Mouse (Mus musculus) liver, embryonic 16.5 days (tissue): Measurements from ENCODE around the gene Tars2. TPM values are rescaled to one million over a fixed set of nuclear protein-coding genes. Genes with fewer than 3 reads are reported as not detected.

Source experiments
- ATAC-seq: fragments of 200-750 bp; cut with Nextera tagmentation; 2 replicates; pipeline ENCODE4 v1.8.0; 2017; ENCODE audit warnings: low read depth, mild to moderate bottlenecking, moderate number of reproducible peaks, moderate library complexity
- H3K27ac ChIP-seq: fragments of 300-500 bp; sonication (generic); 2 replicates; pipeline ENCODE4 v1.5.1; 2014; ENCODE audit warnings: mild to moderate bottlenecking, low read length
- H3K27me3 ChIP-seq: fragments of 300-500 bp; sonication (generic); 2 replicates; pipeline ENCODE4 v1.6.1; 2014; ENCODE audit warnings: low read depth, low read length, mixed read lengths; ENCODE audit not compliant: control insufficient read depth, insufficient read depth
- H3K36me3 ChIP-seq: fragments of 300-500 bp; sonication (generic); 2 replicates; pipeline ENCODE4 v1.6.1; 2014; ENCODE audit warnings: mild to moderate bottlenecking; ENCODE audit not compliant: control insufficient read depth, insufficient read depth
- H3K4me1 ChIP-seq: fragments of 300-500 bp; sonication (generic); 2 replicates; pipeline ENCODE4 v1.6.1; 2014; ENCODE audit warnings: low read depth, low read length, mixed read lengths; ENCODE audit not compliant: control insufficient read depth
- H3K4me2 ChIP-seq: fragments of 300-500 bp; sonication (generic); 2 replicates; pipeline ENCODE4 v1.6.1; 2014; ENCODE audit warnings: low read depth, low read length, mixed read lengths
- H3K4me3 ChIP-seq: fragments of 300-500 bp; sonication (generic); 2 replicates; pipeline ENCODE4 v1.5.1; 2014; ENCODE audit warnings: low read depth, mild to moderate bottlenecking, low read length
- H3K9ac ChIP-seq: fragments of 300-500 bp; sonication (generic); 2 replicates; pipeline ENCODE4 v1.6.1; 2014; ENCODE audit warnings: low read depth, low read length
- H3K9me3 ChIP-seq: fragments of 300-500 bp; sonication (generic); replicated peaks from 2 replicates; pipeline ENCODE4 v1.6.1; 2016; ENCODE audit warnings: low read length; ENCODE audit not compliant: control insufficient read depth
- WGBS: fragments of 180-500 bp; shearing (Covaris S2); extraction: QIAGEN DNeasy Blood & Tissue Kit; methylation state at CpG from one replicate; pipeline ENCODE4 v1.1.7; 2014; ENCODE audit not compliant: insufficient replicate concordance; 5-methylcytosine and 5-hydroxymethylcytosine counted together
- polyA plus RNA-seq: library from polyadenylated mRNA; unstranded; fragments of >200 nt; fragmentation: Nextera tagmentation; extraction: Ambion mirVana; gene quantifications from 2 replicates; pipeline ENCODE4 v1.2.1, GENCODE M21; 2015

Gene Tars2
- polyA plus RNA-seq, 1 experiment from 2014 or later: 33.9 TPM

DNA sequence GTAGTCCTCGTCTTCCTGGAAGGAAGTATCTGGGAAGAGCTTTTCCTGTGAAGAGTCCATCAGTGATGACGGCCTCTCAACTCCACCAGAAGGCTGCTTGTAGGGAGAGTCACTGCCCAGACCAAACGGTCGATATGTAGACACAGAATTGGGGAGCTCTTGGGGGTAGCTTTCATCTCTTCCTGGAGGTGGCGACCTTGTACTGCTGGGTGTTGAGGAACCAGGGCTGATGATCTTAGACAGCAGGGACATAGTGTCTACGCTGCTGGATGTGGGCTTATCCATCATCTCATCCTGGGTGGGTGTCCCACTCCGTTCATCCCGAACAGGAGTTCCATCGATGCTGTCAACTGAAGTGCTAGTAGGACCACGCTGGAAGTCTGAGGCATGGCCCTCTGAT lies 5.5 kb upstream of the Tars2 start:
- H3K9ac ChIP-seq: no peak overlapping the region
- H3K27ac ChIP-seq: no peak overlapping the region
- no peaks in the 10 kb centered on the region for H3K9me3 ChIP-seq
- H3K36me3 ChIP-seq: peaks cover 19% of the 10 kb centered on the region
- no peak overlapping the region for H3K4me2 ChIP-seq
- no peak overlapping the region for H3K4me3 ChIP-seq
- no peak for ATAC-seq
- H3K4me1 ChIP-seq: no peaks in the 10 kb centered on the region
- WGBS: 80% methylated on average over 10 of the region's 10 CpGs
- H3K27me3 ChIP-seq: no peaks in the 10 kb centered on the region

DNA sequence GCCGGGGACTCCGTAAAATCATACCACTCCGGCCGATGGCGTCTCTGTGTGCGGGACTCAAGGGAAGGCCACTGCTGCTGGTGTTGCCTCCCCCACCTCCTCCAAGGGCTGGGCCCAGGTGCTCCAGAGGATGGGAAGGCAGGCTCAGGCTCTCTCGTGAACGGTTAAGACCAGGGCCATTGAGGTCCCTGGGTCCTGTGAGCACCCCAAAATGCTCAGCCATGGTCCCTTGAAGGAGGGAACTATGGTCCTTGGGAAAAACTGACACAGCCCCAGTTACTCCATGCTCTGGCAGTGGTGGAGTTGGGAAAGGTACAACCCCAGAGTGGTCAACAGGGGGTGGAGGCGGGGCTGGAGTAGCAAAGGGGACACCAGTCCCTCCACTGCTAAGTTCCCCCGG lies 3.8 kb upstream of the Tars2 start:
- Histone ChIP-seq H3K4me3 (no peak overlapping the region), H3K36me3 (peaks cover 19% of the 10 kb centered on the region)

DNA sequence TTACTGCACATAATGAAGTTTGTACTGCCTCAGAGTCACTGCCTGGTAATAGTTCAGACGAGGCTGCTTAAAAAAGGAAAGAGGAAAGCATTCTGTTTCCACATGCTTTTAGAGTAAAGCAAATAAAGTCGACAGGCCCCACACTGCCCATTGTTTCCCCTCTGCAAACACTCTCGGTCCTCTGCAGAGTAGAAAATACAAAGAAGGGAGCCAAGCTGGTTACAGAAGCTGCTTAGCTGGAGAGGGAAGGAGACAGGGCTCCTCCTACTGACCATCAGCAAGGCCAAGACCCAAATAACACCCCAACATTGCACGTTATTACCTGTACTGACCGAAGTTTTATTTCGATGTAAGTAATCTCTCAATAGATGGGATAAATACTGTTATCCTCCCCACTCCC lies 3.0 kb upstream of the Tars2 start:
- Histone ChIP-seq H3K9ac (no peak overlapping the region), H3K4me1 (no peaks in the 10 kb centered on the region), H3K4me3 (no peak overlapping the region), H3K27ac (no peak overlapping the region), H3K36me3 (peaks cover 16% of the 10 kb centered on the region), H3K9me3 (no peaks in the 10 kb centered on the region), H3K4me2 (no peak overlapping the region), H3K27me3 (no peaks in the 10 kb centered on the region)
- no peak for ATAC-seq
- WGBS: 60% methylated on average over 6 of the region's 6 CpGs

More for the DNA sequence above, 3.8 kb upstream of the Tars2 start:
- H3K4me1 ChIP-seq: no peaks in the 10 kb centered on the region
- no peak overlapping the region for H3K9ac ChIP-seq
- no peaks in the 10 kb centered on the region for H3K27me3 ChIP-seq
- H3K4me2 ChIP-seq: no peak overlapping the region
- no peak for ATAC-seq
- H3K27ac ChIP-seq: no peak overlapping the region
- WGBS: 80% methylated on average over 9 of the region's 10 CpGs
- no peaks in the 10 kb centered on the region for H3K9me3 ChIP-seq

DNA sequence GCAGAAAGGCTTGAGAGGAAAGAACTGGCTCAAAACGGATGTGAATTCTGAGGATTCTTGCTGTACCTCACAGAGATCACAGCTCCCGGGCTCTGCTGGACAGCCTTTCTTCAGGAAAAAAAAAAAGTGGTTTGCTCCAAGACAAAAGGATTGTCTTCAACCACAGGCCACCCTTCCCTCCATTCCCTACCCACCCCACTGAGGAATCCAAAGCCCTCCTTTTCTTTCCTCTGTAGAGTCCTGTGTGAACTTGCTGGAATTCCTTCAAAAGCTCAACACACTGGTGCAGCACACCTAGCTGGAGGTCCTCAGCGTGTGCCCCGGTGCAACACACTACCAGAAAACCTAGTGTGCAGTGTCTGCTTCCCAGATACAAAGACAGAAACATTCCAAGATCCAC lies 1.8 kb upstream of the Tars2 start:
- WGBS: 73% methylated on average over 4 of the region's 4 CpGs
- no peak overlapping the region for H3K9ac ChIP-seq
- H3K36me3 ChIP-seq: peaks cover 16% of the 10 kb centered on the region
- ATAC-seq: no peak
- H3K4me2 ChIP-seq: no peak overlapping the region
- H3K4me1 ChIP-seq: no peaks in the 10 kb centered on the region
- H3K9me3 ChIP-seq: no peaks in the 10 kb centered on the region
- H3K27me3 ChIP-seq: no peaks in the 10 kb centered on the region
- H3K27ac ChIP-seq: no peak overlapping the region
- H3K4me3 ChIP-seq: no peak overlapping the region

DNA sequence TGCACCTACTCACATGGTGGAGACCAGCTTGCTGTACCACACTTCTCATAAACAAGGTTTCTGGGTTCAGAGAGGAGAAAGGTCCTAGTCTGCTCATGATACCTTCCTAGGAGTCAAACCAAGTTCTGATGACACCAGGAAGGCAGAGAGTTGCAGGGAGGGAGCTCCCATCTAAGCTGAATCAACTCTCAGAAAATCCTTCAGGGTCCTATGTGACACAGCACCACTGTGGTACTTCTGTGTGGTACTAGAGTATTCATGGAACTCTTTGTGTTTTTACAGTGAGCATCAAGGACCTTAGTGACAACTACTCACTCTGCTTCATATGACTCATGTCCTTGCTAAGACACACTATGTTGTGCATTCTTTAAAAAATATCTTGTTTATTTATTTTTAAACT lies 650 bp upstream of the Tars2 start:
- no peak for ATAC-seq
- H3K4me2 ChIP-seq: no peak overlapping the region
- peaks cover 11% of the 10 kb centered on the region for H3K36me3 ChIP-seq
- no peak overlapping the region for H3K27ac ChIP-seq
- H3K4me1 ChIP-seq: no peaks in the 10 kb centered on the region
- no peak overlapping the region for H3K9ac ChIP-seq
- no peaks in the 10 kb centered on the region for H3K9me3 ChIP-seq
- no peaks in the 10 kb centered on the region for H3K27me3 ChIP-seq
- H3K4me3 ChIP-seq: no peak overlapping the region

DNA sequence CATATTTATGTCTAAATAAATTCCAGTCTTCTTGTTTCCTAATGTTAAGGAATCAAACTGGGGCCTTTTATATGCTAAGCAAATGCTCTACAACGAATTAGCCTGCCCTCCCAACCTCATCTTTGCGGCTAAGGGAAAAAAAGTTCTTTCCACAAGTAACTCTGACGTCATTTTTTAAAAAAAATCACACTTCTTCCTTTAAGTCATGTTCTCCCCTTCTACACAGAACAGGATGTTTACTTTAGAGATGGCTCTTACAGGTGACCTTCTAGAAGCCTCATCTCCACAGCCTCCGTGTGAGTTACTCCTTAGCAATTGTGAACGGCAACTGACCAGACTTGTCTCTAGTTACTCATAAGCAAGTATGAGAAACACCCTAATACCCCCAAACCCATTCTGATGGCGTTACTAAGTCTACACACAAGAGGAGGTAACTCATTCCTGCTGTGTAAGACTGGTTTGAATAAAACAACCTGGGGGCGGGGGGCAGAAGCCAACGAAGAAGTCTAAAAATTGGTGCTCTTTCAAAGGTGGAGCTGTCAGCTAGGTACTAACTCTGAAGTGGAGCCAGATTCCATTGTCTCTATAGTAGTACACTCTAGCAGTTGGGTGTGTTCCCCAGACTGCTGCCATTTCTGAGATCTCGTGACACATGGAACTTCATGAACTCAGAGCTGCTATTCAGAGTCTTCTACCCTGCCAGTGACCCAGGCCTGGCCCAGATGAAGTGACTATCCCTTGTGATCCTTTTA lies 1.4 kb downstream of the Tars2 start:
- Histone ChIP-seq H3K36me3 (no peaks in the 10 kb centered on the region), H3K9ac (no peak overlapping the region), H3K4me2 (no peak overlapping the region), H3K4me3 (no peak overlapping the region), H3K4me1 (peaks cover 6% of the 10 kb centered on the region), H3K27ac (no peak overlapping the region), H3K9me3 (no peaks in the 10 kb centered on the region), H3K27me3 (no peaks in the 10 kb centered on the region)
- no peak for ATAC-seq
- WGBS: 42% methylated on average over 9 of the region's 9 CpGs

DNA sequence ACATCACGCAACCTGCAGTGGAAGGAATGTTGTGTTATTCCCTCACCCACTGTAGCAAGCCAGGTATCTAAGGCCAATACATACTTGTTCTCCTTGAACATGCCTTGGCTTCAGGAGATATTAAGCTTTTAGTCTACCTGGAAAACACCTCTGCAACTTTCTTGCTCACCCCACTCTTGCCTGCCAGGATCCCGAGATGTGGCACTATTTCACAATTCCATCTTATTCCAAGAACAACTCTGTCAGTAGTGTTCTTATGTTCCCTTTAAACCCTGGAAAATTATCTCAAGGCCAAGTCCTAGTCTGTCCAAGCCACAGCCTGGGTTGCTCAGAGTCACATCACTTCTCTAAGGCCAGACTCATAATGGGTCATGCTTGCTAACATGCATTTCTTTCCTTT lies 3.2 kb downstream of the Tars2 start:
- H3K9me3 ChIP-seq: no peaks in the 10 kb centered on the region
- H3K4me3 ChIP-seq: no peak overlapping the region
- WGBS: 74% methylated on average over 2 of the region's 2 CpGs
- peaks cover 8% of the 10 kb centered on the region for H3K4me1 ChIP-seq
- H3K27me3 ChIP-seq: no peaks in the 10 kb centered on the region
- H3K4me2 ChIP-seq: no peak overlapping the region
- H3K9ac ChIP-seq: no peak overlapping the region
- H3K27ac ChIP-seq: no peak overlapping the region
- H3K36me3 ChIP-seq: no peaks in the 10 kb centered on the region; the same call in 1 of the 2 replicates
- no peak for ATAC-seq

DNA sequence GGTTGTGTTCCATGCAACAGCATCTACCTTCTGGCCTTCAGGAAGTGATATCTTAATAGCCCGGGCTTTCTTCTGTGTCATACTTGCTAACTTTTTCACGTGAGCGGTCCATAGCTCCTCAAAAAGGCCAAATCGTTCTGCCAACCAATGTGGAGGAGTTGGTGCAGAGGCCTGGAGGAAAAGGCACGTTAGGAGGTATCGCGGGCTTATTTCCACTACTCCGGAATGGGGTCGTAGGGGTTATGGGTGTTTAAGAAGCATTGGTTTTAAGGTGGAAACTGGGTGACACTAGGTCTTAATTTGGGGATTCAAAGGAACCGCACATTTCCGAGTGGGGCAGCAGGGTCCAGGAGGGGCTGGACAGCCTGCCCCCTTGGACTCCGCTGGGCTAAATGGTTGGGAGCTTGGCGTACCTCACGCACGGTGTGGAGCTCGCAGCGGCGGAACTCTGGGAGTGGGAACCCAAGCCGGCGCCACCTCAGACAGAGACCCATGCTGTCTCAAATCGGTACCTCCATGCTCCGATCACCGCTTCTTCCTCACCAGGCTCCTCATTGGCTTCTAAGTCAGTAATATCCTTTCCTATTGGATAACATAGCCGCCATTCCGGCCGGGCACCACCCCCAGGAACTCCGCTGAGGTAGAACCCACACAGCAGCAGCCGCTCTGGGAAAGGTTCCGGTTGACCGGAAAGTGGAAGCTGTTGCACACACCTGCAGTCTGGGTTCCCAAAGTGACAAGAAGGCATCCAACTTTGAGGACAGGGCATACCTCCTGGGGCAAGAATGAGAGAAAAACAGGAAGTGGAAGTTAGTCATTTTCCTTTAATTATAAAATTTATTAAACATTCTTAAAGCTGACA lies 5.4 kb downstream of the Tars2 start:
- H3K9ac ChIP-seq: peak overlapping the region; percentile 67
- peak overlapping the region; percentile 13; the same call in 1 of the 2 replicates for H3K27ac ChIP-seq
- H3K27me3 ChIP-seq: no peaks in the 10 kb centered on the region
- peak; percentile 100 for ATAC-seq
- peak overlapping the region; percentile 68 for H3K4me3 ChIP-seq
- under 1% methylated on average over 30 of the region's 30 CpGs for WGBS
- H3K9me3 ChIP-seq: no peaks in the 10 kb centered on the region
- peaks cover 8% of the 10 kb centered on the region for H3K4me1 ChIP-seq
- H3K4me2 ChIP-seq: peak overlapping the region; percentile 55
- H3K36me3 ChIP-seq: peaks cover 13% of the 10 kb centered on the region

DNA sequence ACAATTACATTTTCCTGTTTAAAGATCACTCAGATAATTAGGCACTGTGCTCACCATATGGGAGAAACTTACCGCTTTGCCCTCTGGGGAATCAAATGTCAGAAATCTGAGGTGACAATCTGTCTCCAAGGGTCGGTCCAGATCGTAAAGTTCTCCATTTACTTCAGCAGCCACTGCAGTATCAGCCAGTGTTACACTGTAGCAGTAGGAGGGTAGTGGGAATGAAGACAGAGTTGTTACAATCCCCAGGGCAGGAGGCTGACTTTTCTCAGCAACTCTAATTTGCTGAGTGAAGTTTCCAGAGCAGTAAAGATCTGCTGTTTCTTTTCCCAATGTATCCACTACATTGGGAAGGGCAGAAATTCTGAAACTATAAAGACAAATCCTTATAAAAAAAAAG lies 7.1 kb downstream of the Tars2 start:
- peaks cover 8% of the 10 kb centered on the region for H3K4me1 ChIP-seq
- H3K27ac ChIP-seq: no peak overlapping the region
- H3K4me2 ChIP-seq: no peak overlapping the region
- H3K9me3 ChIP-seq: no peaks in the 10 kb centered on the region
- H3K36me3 ChIP-seq: peaks cover 21% of the 10 kb centered on the region
- H3K4me3 ChIP-seq: no peak overlapping the region
- H3K27me3 ChIP-seq: no peaks in the 10 kb centered on the region
- ATAC-seq: no peak
- no peak overlapping the region for H3K9ac ChIP-seq
- WGBS: 82% methylated on average over 3 of the region's 3 CpGs
